Mouse (Mus musculus) embryo, embryonic 11.5 days (tissue): ENCODE data around the gene Gm10721.
"Not testable (repeated sequence)": the region's sequence is repeated elsewhere in the genome, so short reads cannot be mapped to it uniquely, and the experiment has no call there.

Experiments used
- DNase-seq: peaks from one replicate; pipeline ENCODE4 v3.0.0-alpha.2; 2012; ENCODE audit warnings: low read depth, low spot score

Gm10721 gene

DNA sequence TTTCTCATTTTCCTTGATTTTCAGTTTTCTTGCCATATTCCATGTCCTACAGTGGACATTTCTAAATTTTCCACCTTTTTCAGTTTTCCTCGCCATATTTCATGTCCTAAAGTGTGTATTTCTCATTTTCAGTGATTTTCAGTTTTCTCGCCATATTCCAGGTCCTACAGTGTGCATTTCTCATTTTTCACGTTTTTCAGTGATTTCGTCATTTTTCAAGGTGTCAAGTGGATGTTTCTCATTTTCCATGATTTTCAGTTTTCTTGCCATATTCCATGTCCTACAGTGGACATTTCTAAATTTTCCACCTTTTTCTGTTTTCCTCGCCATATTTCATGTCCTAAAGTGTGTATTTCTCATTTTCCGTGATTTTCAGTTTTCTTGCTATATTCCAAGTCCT is 12.7 kb downstream of the Gm10721 start:
- DNase-seq: not testable (repeated sequence)

DNA sequence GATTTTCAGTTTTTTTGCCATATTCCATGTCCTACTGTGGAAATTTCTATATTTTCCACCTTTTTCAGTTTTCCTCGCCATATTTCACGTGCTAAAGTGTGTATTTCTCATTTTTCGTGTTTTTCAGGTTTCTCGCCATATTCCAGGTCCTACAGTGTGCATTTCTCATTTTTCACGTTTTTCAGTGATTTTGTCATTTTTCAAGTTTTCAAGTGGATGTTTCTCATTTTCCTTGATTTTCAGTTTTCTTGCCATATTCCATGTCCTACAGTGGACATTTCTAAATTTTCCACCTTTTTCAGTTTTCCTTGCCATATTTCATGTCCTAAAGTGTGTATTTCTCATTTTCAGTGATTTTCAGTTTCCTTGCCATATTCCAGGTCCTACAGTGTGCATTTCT is 13.2 kb downstream of the Gm10721 start:
- DNase-seq: not testable (repeated sequence)

DNA sequence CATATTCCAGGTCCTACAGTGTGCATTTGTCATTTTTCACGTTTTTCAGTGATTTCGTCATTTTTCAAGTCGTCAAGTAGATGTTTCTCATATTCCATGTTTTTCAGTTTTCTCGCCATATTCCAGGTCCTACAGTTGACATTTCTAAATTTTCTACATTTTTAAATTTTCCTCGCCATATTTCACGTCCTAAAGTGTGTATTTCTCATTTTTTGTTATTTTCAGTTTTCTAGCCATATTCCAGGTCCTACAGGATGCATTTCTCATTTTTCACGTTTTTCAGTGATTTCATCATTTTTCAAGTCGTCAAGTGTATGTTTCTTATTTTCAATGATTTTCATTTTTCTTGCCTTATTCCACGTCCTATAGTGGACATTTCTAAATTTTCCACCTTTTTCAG is 13.8 kb downstream of the Gm10721 start:
- DNase-seq: not testable (repeated sequence)

DNA sequence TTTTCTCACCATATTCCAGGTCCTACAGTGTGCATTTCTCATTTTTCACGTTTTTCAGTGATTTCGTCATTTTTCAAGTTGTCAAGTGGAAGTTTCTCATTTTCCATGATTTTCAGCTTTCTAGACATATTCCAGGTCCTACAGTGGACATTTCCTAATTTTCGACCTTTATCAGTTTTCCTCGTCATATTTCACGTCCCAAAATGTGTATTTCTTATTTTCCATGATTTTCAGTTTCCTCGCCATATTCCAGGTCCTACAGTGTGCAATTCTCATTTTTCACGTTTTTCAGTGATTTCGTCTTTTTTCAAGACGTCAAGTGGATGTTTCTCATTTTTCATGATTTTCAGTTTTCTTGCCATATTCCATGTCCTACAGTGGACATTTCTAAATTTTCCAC is 14.3 kb downstream of the Gm10721 start:
- peak; percentile 38 for DNase-seq

DNA sequence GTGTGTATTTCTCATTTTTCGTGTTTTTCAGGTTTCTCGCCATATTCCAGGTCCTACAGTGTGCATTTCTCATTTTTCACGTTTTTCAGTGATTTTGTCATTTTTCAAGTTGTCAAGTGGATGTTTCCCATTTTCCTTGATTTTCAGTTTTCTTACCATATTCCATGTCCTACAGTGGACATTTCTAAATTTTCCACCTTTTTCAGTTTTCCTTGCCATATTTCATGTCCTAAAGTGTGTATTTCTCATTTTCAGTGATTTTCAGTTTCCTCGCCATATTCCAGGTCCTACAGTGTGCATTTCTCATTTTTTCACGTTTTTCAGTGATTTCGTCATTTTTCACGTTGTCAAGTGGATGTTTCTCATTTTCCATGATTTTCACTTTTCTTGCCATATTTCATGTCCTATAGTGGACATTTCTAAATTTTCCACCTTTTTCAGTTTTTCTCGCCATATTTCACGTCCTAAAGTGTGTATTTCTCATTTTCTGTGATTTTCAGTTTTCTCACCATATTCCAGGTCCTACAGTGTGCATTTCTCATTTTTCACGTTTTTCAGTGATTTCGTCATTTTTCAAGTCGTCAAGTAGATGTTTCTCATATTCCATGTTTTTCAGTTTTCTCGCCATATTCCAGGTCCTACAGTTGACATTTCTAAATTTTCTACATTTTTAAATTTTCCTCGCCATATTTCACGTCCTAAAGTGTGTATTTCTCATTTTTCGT is 16.5 kb downstream of the Gm10721 start:
- not testable (repeated sequence) for DNase-seq

DNA sequence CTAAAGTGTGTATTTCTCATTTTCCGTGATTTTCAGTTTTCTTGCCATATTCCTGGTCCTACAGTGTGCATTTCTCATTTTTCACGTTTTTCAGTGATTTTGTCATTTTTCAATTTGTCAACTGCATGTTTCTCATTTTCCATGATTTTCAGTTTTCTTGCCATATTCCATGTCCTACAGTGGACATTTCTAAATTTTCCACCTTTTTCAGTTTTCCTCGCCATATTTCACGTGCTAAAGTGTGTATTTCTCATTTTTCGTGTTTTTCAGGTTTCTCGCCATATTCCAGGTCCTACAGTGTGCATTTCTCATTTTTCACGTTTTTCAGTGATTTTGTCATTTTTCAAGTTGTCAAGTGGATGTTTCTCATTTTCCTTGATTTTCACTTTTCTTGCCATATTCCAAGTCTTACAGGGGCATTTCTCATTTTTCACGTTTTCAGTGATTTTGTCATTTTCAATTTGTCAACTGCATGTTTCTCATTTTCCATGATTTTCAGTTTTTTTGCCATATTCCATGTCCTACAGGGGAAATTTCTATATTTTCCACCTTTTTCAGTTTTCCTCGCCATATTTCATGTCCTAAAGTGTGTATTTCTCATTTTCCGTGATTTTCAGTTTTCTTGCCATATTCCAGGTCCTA is 17.9 kb downstream of the Gm10721 start:
- peak; percentile 98 for DNase-seq

DNA sequence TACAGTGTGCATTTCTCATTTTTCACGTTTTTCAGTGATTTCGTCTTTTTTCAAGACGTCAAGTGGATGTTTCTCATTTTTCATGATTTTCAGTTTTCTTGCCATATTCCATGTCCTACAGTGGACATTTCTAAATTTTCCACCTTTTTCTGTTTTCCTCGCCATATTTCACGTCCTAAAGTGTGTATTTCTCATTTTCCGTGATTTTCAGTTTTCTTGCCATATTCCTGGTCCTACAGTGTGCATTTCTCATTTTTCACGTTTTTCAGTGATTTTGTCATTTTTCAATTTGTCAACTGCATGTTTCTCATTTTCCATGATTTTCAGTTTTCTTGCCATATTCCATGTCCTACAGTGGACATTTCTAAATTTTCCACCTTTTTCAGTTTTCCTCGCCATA is 21.4 kb downstream of the Gm10721 start, which contains the start of gene Gm17535:
Gm17535 (plus strand) TSS at position 301 of the 400 bp plus-strand sequence.
- not testable (repeated sequence) for DNase-seq

DNA sequence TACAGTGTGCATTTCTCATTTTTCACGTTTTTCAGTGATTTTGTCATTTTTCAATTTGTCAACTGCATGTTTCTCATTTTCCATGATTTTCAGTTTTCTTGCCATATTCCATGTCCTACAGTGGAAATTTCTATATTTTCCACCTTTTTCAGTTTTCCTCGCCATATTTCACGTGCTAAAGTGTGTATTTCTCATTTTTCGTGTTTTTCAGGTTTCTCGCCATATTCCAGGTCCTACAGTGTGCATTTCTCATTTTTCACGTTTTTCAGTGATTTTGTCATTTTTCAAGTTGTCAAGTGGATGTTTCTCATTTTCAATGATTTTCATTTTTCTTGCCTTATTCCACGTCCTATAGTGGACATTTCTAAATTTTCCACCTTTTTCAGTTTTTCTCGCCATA is 23.6 kb downstream of the Gm10721 start, which contains the start of gene Gm10715:
Gm10715 (plus strand) TSS at position 301 of the 400 bp plus-strand sequence.
- not testable (repeated sequence) for DNase-seq

DNA sequence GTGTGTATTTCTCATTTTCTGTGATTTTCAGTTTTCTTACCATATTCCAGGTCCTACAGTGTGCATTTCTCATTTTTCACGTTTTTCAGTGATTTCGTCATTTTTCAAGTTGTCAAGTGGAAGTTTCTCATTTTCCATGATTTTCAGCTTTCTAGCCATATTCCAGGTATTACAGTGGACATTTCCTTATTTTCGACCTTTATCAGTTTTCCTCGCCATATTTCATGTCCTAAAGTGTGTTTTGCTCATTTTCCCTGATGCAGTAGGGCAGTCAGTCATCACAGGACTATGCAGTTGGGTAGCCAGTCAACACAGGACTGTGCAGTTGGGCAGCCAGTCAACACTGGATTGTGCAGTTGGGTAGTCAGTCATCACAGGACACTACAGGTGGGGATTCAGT is 25.2 kb downstream of the Gm10721 start:
- peak; percentile 9 for DNase-seq
